ENCODE assay signal across 8 mouse cellular contexts in genomic region chr9:21962010-21962409, GRCm38 (mm10). TPM values are rescaled to one million over a fixed set of nuclear protein-coding genes. Genes with fewer than 3 reads are reported as not detected.
A peak's percentile ranks its signal among the peaks of the same experiment; 100 is the strongest.
DNase-seq lines count a peak whose midpoint lies in the region; ATAC-seq and TF ChIP-seq lines count a peak whose summit lies in the region.

No protein-coding gene starts in this region.

- no peak for ATAC-seq in megakaryocyte, adult 5-6 weeks (ENCODE audit: poor library complexity, severe bottlenecking)
- no peak for ATAC-seq in limb, embryonic 11.5 days (ENCODE audit: insufficient number of reproducible peaks, low FRiP score, low TSS enrichment, low read depth)
- no peak for ATAC-seq in neural tube, embryonic 15.5 days (ENCODE audit: low FRiP score)
- no peak for ATAC-seq in activated CD4-positive, CD25-positive, alpha-beta regulatory T cell, adult 4 months

- no peak overlapping the region for H3K27ac ChIP-seq in cerebellum, adult 2 months (ENCODE audit: insufficient read depth, low read length)
- H3K27ac ChIP-seq in limb, embryonic 11.5 days (replicated peaks; ENCODE audit: low read depth, low read length): no peak overlapping the region
- no peak overlapping the region for H3K27ac ChIP-seq in neural tube, embryonic 15.5 days (replicated peaks)

- no peak for TF ChIP-seq POLR2A in cerebellum, adult 2 months (IDR thresholded peaks at IDR 0.05; ENCODE audit: borderline replicate concordance, insufficient read depth, low read length)

- peak; percentile 26 to 40 for DNase-seq in cerebellum, adult 2 months
- no peak for DNase-seq in cerebellum, adult 11-12 months
- DNase-seq in limb, embryonic 11.5 days (ENCODE audit: low spot score): peak; percentile 49
- no peak for DNase-seq in frontal cortex, postnatal 10 days (ENCODE audit: low spot score in 2 of 2)

- H3K9ac ChIP-seq in limb, embryonic 11.5 days (ENCODE audit: low read length): peak overlapping the region; percentile 27; the same call in 1 of the 2 replicates
- H3K9ac ChIP-seq in neural tube, embryonic 15.5 days (replicated peaks): peak overlapping the region; percentile 30

- H3K36me3 ChIP-seq in megakaryocyte, embryonic 14.5 days (replicated peaks; ENCODE audit: low read length): peaks cover 41% of the 10 kb centered on the region
- peaks cover 6% of the 10 kb centered on the region; the same call in 1 of the 2 replicates for H3K36me3 ChIP-seq in limb, embryonic 11.5 days (ENCODE audit: control insufficient read depth, insufficient read depth, low read length)
- H3K36me3 ChIP-seq in neural tube, embryonic 15.5 days: no peaks in the 10 kb centered on the region

- WGBS in cerebellum, adult 2 months: 1% methylated on average over 15 of the region's 15 CpGs
- under 1% methylated on average over 14 of the region's 15 CpGs for WGBS in limb, embryonic 11.5 days
- WGBS in neural tube, embryonic 15.5 days: under 1% methylated on average over 15 of the region's 15 CpGs

- H3K4me3 ChIP-seq in cerebellum, adult 2 months (replicated peaks; ENCODE audit: insufficient read depth, low read depth, low read length): peak overlapping the region; percentile 50
- peak overlapping the region; percentile 96 for H3K4me3 ChIP-seq in megakaryocyte, embryonic 14.5 days (replicated peaks)
- peak overlapping the region; percentile 38 for H3K4me3 ChIP-seq in limb, embryonic 11.5 days (ENCODE audit: low read depth, low read length)
- H3K4me3 ChIP-seq in neural tube, embryonic 15.5 days (replicated peaks): peak overlapping the region; percentile 40

- no peaks in the 10 kb centered on the region for H3K9me3 ChIP-seq in megakaryocyte, embryonic 14.5 days
- H3K9me3 ChIP-seq in limb, embryonic 11.5 days (ENCODE audit: control insufficient read depth, low read length): no peaks in the 10 kb centered on the region
- H3K9me3 ChIP-seq in neural tube, embryonic 15.5 days (replicated peaks): no peaks in the 10 kb centered on the region

- H3K4me1 ChIP-seq in cerebellum, adult 2 months (ENCODE audit: control insufficient read depth, insufficient read depth, low read length): peaks cover 12% of the 10 kb centered on the region
- peaks cover 86% of the 10 kb centered on the region for H3K4me1 ChIP-seq in megakaryocyte, embryonic 14.5 days
- 0 out of 2 replicates have a peak, but pooled peaks cover 10% of the 10 kb centered on the region for H3K4me1 ChIP-seq in limb, embryonic 11.5 days (ENCODE audit: control insufficient read depth, insufficient read depth, low read length)
- peaks cover 24% of the 10 kb centered on the region for H3K4me1 ChIP-seq in neural tube, embryonic 15.5 days

- peak overlapping the region; percentile 76 for H3K4me2 ChIP-seq in limb, embryonic 11.5 days (ENCODE audit: low read depth, severe bottlenecking)
- peak overlapping the region; percentile 78 for H3K4me2 ChIP-seq in neural tube, embryonic 15.5 days

- peak; percentile 31; the same call in 1 of the 2 replicates for TF ChIP-seq CTCF in cerebellum, adult 2 months (IDR thresholded peaks at IDR 0.05; ENCODE audit: borderline replicate concordance, insufficient read depth, low read depth, low read length)

- no peaks in the 10 kb centered on the region for H3K27me3 ChIP-seq in cerebellum, adult 2 months (ENCODE audit: control insufficient read depth, insufficient read depth, low read length)
- H3K27me3 ChIP-seq in megakaryocyte, embryonic 14.5 days (replicated peaks): no peaks in the 10 kb centered on the region
- peaks cover 36% of the 10 kb centered on the region for H3K27me3 ChIP-seq in limb, embryonic 11.5 days (ENCODE audit: control insufficient read depth, insufficient read depth, low read length)
- H3K27me3 ChIP-seq in neural tube, embryonic 15.5 days (replicated peaks): peaks cover 52% of the 10 kb centered on the region

RNA-seq across cellular contexts. Expression of gene Epor, which starts 1.3 kb away (rescaled TPM):
- 9.2 and 10.4 TPM in 2 replicates for polyA plus RNA-seq in cerebellum, adult 2 months (2012; rRNA removed)
- 171 and 223 TPM in 2 replicates for polyA plus RNA-seq in megakaryocyte, embryonic 14.5 days (2012; ENCODE audit: insufficient read depth, low replicate concordance)
- 0.45 and 0.84 TPM in 2 replicates for total RNA-seq in megakaryocyte, adult 5-6 weeks (2015)
- total RNA-seq in megakaryocyte, adult 5-6 weeks (2017): 0.28 and 1.2 TPM in 2 replicates
- 4.9 and 5.8 TPM in 2 replicates for polyA plus RNA-seq in limb, embryonic 11.5 days (2014; fragmentation: Nextera tagmentation; extraction: Ambion mirVana)
- polyA plus RNA-seq in neural tube, embryonic 15.5 days (2015; fragmentation: Nextera tagmentation; extraction: Ambion mirVana): 1.0 and 2.2 TPM in 2 replicates
- polyA plus RNA-seq in activated CD4-positive, CD25-positive, alpha-beta regulatory T cell, adult 4 months (2017; shearing (Covaris generic)): under 1 TPM in 1 of 2 experiments, not detected in 1; 0.36 TPM

RNA-seq across cellular contexts. Expression of gene Swsap1, which starts 6.5 kb away (rescaled TPM):
- polyA plus RNA-seq in cerebellum, adult 2 months (2012; rRNA removed): 12.2 and 12.8 TPM in 2 replicates
- polyA plus RNA-seq in megakaryocyte, embryonic 14.5 days (2012; ENCODE audit: insufficient read depth, low replicate concordance): 3.9 and 5.9 TPM in 2 replicates
- total RNA-seq in megakaryocyte, adult 5-6 weeks (2015): 3.7 and 4.3 TPM in 2 replicates
- total RNA-seq in megakaryocyte, adult 5-6 weeks (2017): 6.5 and 6.6 TPM in 2 replicates
- 17.4 and 20.0 TPM in 2 replicates for polyA plus RNA-seq in limb, embryonic 11.5 days (2014; fragmentation: Nextera tagmentation; extraction: Ambion mirVana)
- polyA plus RNA-seq in neural tube, embryonic 15.5 days (2015; fragmentation: Nextera tagmentation; extraction: Ambion mirVana): 9.5 and 10.8 TPM in 2 replicates
- 1 to 10 TPM; 2.1 to 3.8 TPM for polyA plus RNA-seq in activated CD4-positive, CD25-positive, alpha-beta regulatory T cell, adult 4 months (2017; shearing (Covaris generic))

RNA-seq across cellular contexts. Expression of gene Plppr2, which starts 25.2 kb away (rescaled TPM):
- polyA plus RNA-seq in cerebellum, adult 2 months (2012; rRNA removed): 97.5 and 106 TPM in 2 replicates
- 3.1 and 6.4 TPM in 2 replicates for polyA plus RNA-seq in megakaryocyte, embryonic 14.5 days (2012; ENCODE audit: insufficient read depth, low replicate concordance)
- total RNA-seq in megakaryocyte, adult 5-6 weeks (2015): 0.57 and 0.96 TPM in 2 replicates
- 0.65 TPM in 1 of 2 replicates, not detected in the other for total RNA-seq in megakaryocyte, adult 5-6 weeks (2017)
- polyA plus RNA-seq in limb, embryonic 11.5 days (2014; fragmentation: Nextera tagmentation; extraction: Ambion mirVana): 6.6 and 8.2 TPM in 2 replicates
- polyA plus RNA-seq in neural tube, embryonic 15.5 days (2015; fragmentation: Nextera tagmentation; extraction: Ambion mirVana): 86.4 and 100 TPM in 2 replicates
- polyA plus RNA-seq in activated CD4-positive, CD25-positive, alpha-beta regulatory T cell, adult 4 months (2017; shearing (Covaris generic)): under 1 TPM; 0.17 to 0.36 TPM

RNA-seq across cellular contexts. Expression of gene Rgl3, which starts 27.2 kb away (rescaled TPM):
- polyA plus RNA-seq in cerebellum, adult 2 months (2012; rRNA removed): 67.6 and 83.3 TPM in 2 replicates
- polyA plus RNA-seq in megakaryocyte, embryonic 14.5 days (2012; ENCODE audit: insufficient read depth, low replicate concordance): 2.2 and 5.6 TPM in 2 replicates
- total RNA-seq in megakaryocyte, adult 5-6 weeks (2015): not detected in 2 replicates
- total RNA-seq in megakaryocyte, adult 5-6 weeks (2017): not detected in 2 replicates
- 1.6 and 2.5 TPM in 2 replicates for polyA plus RNA-seq in limb, embryonic 11.5 days (2014; fragmentation: Nextera tagmentation; extraction: Ambion mirVana)
- 1.6 and 4.6 TPM in 2 replicates for polyA plus RNA-seq in neural tube, embryonic 15.5 days (2015; fragmentation: Nextera tagmentation; extraction: Ambion mirVana)
- not detected for polyA plus RNA-seq in activated CD4-positive, CD25-positive, alpha-beta regulatory T cell, adult 4 months (2017; shearing (Covaris generic))

RNA-seq across cellular contexts. Expression of gene Tmem205, which starts 34.7 kb away (rescaled TPM):
- polyA plus RNA-seq in cerebellum, adult 2 months (2012; rRNA removed): 62.5 and 64.1 TPM in 2 replicates
- polyA plus RNA-seq in megakaryocyte, embryonic 14.5 days (2012; ENCODE audit: insufficient read depth, low replicate concordance): 33.0 and 55.9 TPM in 2 replicates
- 40.9 and 48.2 TPM in 2 replicates for total RNA-seq in megakaryocyte, adult 5-6 weeks (2015)
- 8.0 and 14.1 TPM in 2 replicates for total RNA-seq in megakaryocyte, adult 5-6 weeks (2017)
- polyA plus RNA-seq in limb, embryonic 11.5 days (2014; fragmentation: Nextera tagmentation; extraction: Ambion mirVana): 29.7 and 29.9 TPM in 2 replicates
- polyA plus RNA-seq in neural tube, embryonic 15.5 days (2015; fragmentation: Nextera tagmentation; extraction: Ambion mirVana): 52.8 and 54.6 TPM in 2 replicates
- polyA plus RNA-seq in activated CD4-positive, CD25-positive, alpha-beta regulatory T cell, adult 4 months (2017; shearing (Covaris generic)): 1 to 10 TPM; 2.6 to 4.7 TPM

Comparison
In these comparisons a context has a peak if more than half of its experiments do, and no peak if none do; other contexts are left out.
1. DNase-seq: peak in cerebellum, adult 2 months (2 of 2) and limb, embryonic 11.5 days (single experiment); none in cerebellum, adult 11-12 months (single experiment) and frontal cortex, postnatal 10 days (0 of 2).
2. H3K4me3 ChIP-seq: peak in every context shown above with its lines; median percentile 96 in megakaryocyte, embryonic 14.5 days; 50 in cerebellum, adult 2 months; 40 in neural tube, embryonic 15.5 days; 38 in limb, embryonic 11.5 days.
3. RNA of gene Epor, which starts 1.3 kb away (polyA plus RNA-seq): 171 to 223 TPM in megakaryocyte, embryonic 14.5 days; 9.2 to 10.4 TPM in cerebellum, adult 2 months, 4.9 to 5.8 TPM in limb, embryonic 11.5 days, 1.0 to 2.2 TPM in neural tube, embryonic 15.5 days and 0.36 TPM in activated CD4-positive, CD25-positive, alpha-beta regulatory T cell, adult 4 months; every median in the first group is over 10 times any median in the second.